Mouse (Mus musculus) neural tube, embryonic 10.5 days (tissue): ENCODE data around the gene Hoxd1.

Experiments used
- DNase-seq: peaks from one replicate; pipeline ENCODE4 v3.0.0-alpha.2; 2017; ENCODE audit warnings: low spot score; ENCODE audit errors: extremely low spot score

The Hoxd1 gene

GRCm38 (mm10) chr2:74747661-74748141, 15.1 kb upstream of the Hoxd1 start:
- peak; percentile 51 for DNase-seq

GRCm38 (mm10) chr2:74748436-74748995, 14.3 kb upstream of the Hoxd1 start:
- peak; percentile 23 for DNase-seq

- peak; percentile 92 for DNase-seq
Measured at GRCm38 (mm10) chr2:74749337-74750121, 13.3 kb upstream of the Hoxd1 start.

- peak; percentile 36 for DNase-seq
Measured at GRCm38 (mm10) chr2:74750731-74751250, 12.0 kb upstream of the Hoxd1 start.

- DNase-seq, result peak; percentile 34
Measured at GRCm38 (mm10) chr2:74751861-74752260, 10.9 kb upstream of the Hoxd1 start.

- DNase-seq, result peak; percentile 86
Measured at GRCm38 (mm10) chr2:74752431-74753174, 10.2 kb upstream of the Hoxd1 start.

GRCm38 (mm10) chr2:74753175-74753523, 9.6 kb upstream of the Hoxd1 start:
- no peak for DNase-seq

GRCm38 (mm10) chr2:74753711-74754110, 9.1 kb upstream of the Hoxd1 start:
- peak; percentile 20 for DNase-seq

GRCm38 (mm10) chr2:74760146-74760545, 2.6 kb upstream of the Hoxd1 start:
- no peak for DNase-seq

- DNase-seq, result peak; percentile 39
Measured at GRCm38 (mm10) chr2:74761941-74762340, 839 bp upstream of the Hoxd1 start.

GRCm38 (mm10) chr2:74763245-74763735, 510 bp downstream of the Hoxd1 start:
- DNase-seq, result peak; percentile 61

- DNase-seq, result no peak
Measured at GRCm38 (mm10) chr2:74763976-74764375, 1.2 kb downstream of the Hoxd1 start.

GRCm38 (mm10) chr2:74774359-74774758, 11.6 kb downstream of the Hoxd1 start:
- no peak for DNase-seq

GRCm38 (mm10) chr2:74777536-74778275, 14.9 kb downstream of the Hoxd1 start:
- no peak for DNase-seq

GRCm38 (mm10) chr2:74781386-74781785, 18.6 kb downstream of the Hoxd1 start:
- DNase-seq, result no peak

GRCm38 (mm10) chr2:74795531-74795930, 32.8 kb downstream of the Hoxd1 start:
- no peak for DNase-seq

GRCm38 (mm10) chr2:74808431-74808830, 45.7 kb downstream of the Hoxd1 start:
- DNase-seq, result no peak
